17 mouse cellular contexts compared by ENCODE assay signal in the genomic region with DNA sequence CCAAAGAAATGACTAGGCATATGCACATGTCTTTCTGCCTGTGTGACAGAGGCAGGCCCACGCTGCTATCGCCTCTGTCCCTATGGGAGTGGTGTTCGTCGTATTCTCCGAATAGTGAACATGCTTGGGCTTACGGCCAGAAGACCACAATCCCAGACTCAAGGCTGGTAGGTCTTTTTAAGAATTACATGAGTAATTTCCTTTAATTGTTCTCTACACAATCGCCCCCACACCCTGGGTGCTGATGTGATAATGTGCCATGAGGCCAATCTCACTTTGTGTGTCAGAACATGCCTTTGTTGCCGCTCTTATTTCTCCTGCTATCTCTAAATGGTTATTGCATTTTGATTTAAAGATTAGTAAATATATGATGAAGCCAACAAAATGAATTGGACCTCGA.
DNase-seq lines count a peak whose midpoint lies in the region; ATAC-seq and TF ChIP-seq lines count a peak whose summit lies in the region.
"Had no signal": no experiment of that assay in that cellular context is flagged by ENCODE, and none has a peak within 500 bp of the region (broad histone marks: within the 10 kb centered on the region; RNA-seq: fewer than 3 reads in every experiment).

No protein-coding gene starts in this region.

- no peak overlapping the region for H3K4me3 ChIP-seq in heart, adult 2 months
- no peak overlapping the region for H3K4me3 ChIP-seq in heart, embryonic 10.5 days
- no peak overlapping the region for H3K4me3 ChIP-seq in lung, embryonic 14.5 days (ENCODE audit: low read depth, low read length)
- H3K4me3 ChIP-seq in lung, adult 2 months (replicated peaks; ENCODE audit: extremely low read depth, low read depth, low read length) = no peak overlapping the region
- H3K4me3 ChIP-seq: hindbrain, embryonic 10.5 days; liver, embryonic 13.5 days; myocyte had no signal

- peak in 1 of 2 experiments; percentile 53 for DNase-seq in heart, adult 2 months
- no peak for DNase-seq in heart, embryonic 10.5 days (ENCODE audit: low spot score)
- peak; percentile 56 for DNase-seq in lung, embryonic 14.5 days
- no peak for DNase-seq in lung, adult 2 months
- peak; percentile 68 to 70 for DNase-seq in heart, postnatal 10 days
- peak; percentile 54 for DNase-seq in lung, postnatal 36 days
- no peak for DNase-seq in embryo, embryonic 11 days
- DNase-seq: adrenal gland, postnatal 36 days; cerebellum, adult 11-12 months; left cerebral cortex, postnatal 4 days; liver, embryonic 13.5 days; right cerebral cortex, adult 18-20 months had no signal

- no peak for TF ChIP-seq CTCF in heart, adult 2 months (IDR thresholded peaks at IDR 0.05)
- no peak for TF ChIP-seq CTCF in lung, embryonic 14.5 days (IDR thresholded peaks at IDR 0.05; ENCODE audit: low read depth)
- no peak for TF ChIP-seq CTCF in lung, adult 2 months (IDR thresholded peaks at IDR 0.05; ENCODE audit: insufficient read depth, low read length)

- intact Hi-C loops in heart, adult 2 months (cut with DNase I) = loop anchor here (5.0 kb wide), 1 partner anchor 63 kb away; no protein-coding TSS in a partner anchor
- intact Hi-C loops in heart, postnatal 10 days (cut with DNase I) = loop anchor here (5.0 kb wide), 2 partner anchors 67 to 82 kb away; no protein-coding TSS in a partner anchor

- H3K27ac ChIP-seq in heart, adult 2 months = 0 out of 2 replicates have a peak overlapping the region, but pooled peaks have one; percentile 20
- no peak overlapping the region for H3K27ac ChIP-seq in heart, embryonic 10.5 days
- H3K27ac ChIP-seq in lung, embryonic 14.5 days (ENCODE audit: low read depth) = no peak overlapping the region
- H3K27ac ChIP-seq: hindbrain, embryonic 10.5 days; liver, embryonic 13.5 days had no signal

- no peak overlapping the region for H3K9ac ChIP-seq in heart, adult 2 months (ENCODE audit: low read depth, low read length)
- H3K9ac ChIP-seq in lung, embryonic 14.5 days = no peak overlapping the region
- H3K9ac ChIP-seq: liver, embryonic 13.5 days had no signal

- H3K79me2 ChIP-seq in heart, adult 2 months (replicated peaks; ENCODE audit: control insufficient read depth, insufficient read depth, low read length) = no peaks in the 10 kb centered on the region

- TF ChIP-seq POLR2A in heart, adult 2 months (IDR thresholded peaks at IDR 0.05; ENCODE audit: insufficient read depth, low read depth, low read length) = no peak
- TF ChIP-seq POLR2A in lung, adult 2 months (IDR thresholded peaks at IDR 0.05; ENCODE audit: borderline replicate concordance, extremely low read depth, low read depth, low read length) = no peak

- TF ChIP-seq EP300 in heart, adult 2 months (IDR thresholded peaks at IDR 0.05; ENCODE audit: insufficient read depth, low read depth, low read length) = 0 out of 2 replicates have a peak, but pooled peaks have one; percentile 54

- no peak for ATAC-seq in lung, embryonic 14.5 days (ENCODE audit: insufficient read depth)
- no peak for ATAC-seq in megakaryocyte-erythroid progenitor cell, adult 5-6 weeks (replicated peaks; ENCODE audit: low FRiP score, low TSS enrichment, poor library complexity, severe bottlenecking)

- no peaks in the 10 kb centered on the region for H3K27me3 ChIP-seq in heart, adult 2 months (ENCODE audit: control insufficient read depth, insufficient read depth, low read length)
- no peaks in the 10 kb centered on the region for H3K27me3 ChIP-seq in heart, embryonic 10.5 days (ENCODE audit: insufficient read depth, poor library complexity, severe bottlenecking)
- H3K27me3 ChIP-seq in lung, embryonic 14.5 days (ENCODE audit: insufficient read depth, low read length) = 0 out of 2 replicates have a peak, but pooled peaks cover 8% of the 10 kb centered on the region
- H3K27me3 ChIP-seq: liver, embryonic 13.5 days had no signal

- 42% methylated on average over 9 of the region's 9 CpGs for WGBS in heart, adult 2 months
- WGBS in heart, embryonic 10.5 days = 74% methylated on average over 9 of the region's 9 CpGs
- WGBS in lung, embryonic 14.5 days = 71% methylated on average over 9 of the region's 9 CpGs
- 57% methylated on average over 9 of the region's 9 CpGs for WGBS in lung, adult 2 months

- H3K4me1 ChIP-seq in heart, adult 2 months (ENCODE audit: control insufficient read depth, insufficient read depth, low read length) = peaks cover 4% of the 10 kb centered on the region
- peaks cover 12% of the 10 kb centered on the region; the same call in 1 of the 2 replicates for H3K4me1 ChIP-seq in heart, embryonic 10.5 days
- H3K4me1 ChIP-seq in lung, embryonic 14.5 days (ENCODE audit: insufficient read depth) = peaks cover 6% of the 10 kb centered on the region; the same call in 1 of the 2 replicates
- H3K4me1 ChIP-seq in lung, adult 2 months (ENCODE audit: control insufficient read depth, insufficient read depth, low read length) = peaks cover 5% of the 10 kb centered on the region; the same call in 1 of the 2 replicates
- H3K4me1 ChIP-seq: liver, embryonic 13.5 days had no signal

- H3K36me3 ChIP-seq in heart, adult 2 months (ENCODE audit: control insufficient read depth, insufficient read depth, low read length) = no peaks in the 10 kb centered on the region
- no peaks in the 10 kb centered on the region for H3K36me3 ChIP-seq in heart, embryonic 10.5 days
- no peaks in the 10 kb centered on the region for H3K36me3 ChIP-seq in lung, embryonic 14.5 days (ENCODE audit: insufficient read depth)
- H3K36me3 ChIP-seq: hindbrain, embryonic 10.5 days; liver, embryonic 13.5 days had no signal

- H3K4me2 ChIP-seq in lung, embryonic 14.5 days = no peak overlapping the region
- H3K4me2 ChIP-seq: liver, embryonic 13.5 days; midbrain, embryonic 11.5 days had no signal

- H3K9me3 ChIP-seq in heart, embryonic 10.5 days = no peaks in the 10 kb centered on the region
- no peaks in the 10 kb centered on the region for H3K9me3 ChIP-seq in lung, embryonic 14.5 days (ENCODE audit: low read depth, low read length)
- H3K9me3 ChIP-seq: G1E; hindbrain, embryonic 10.5 days; liver, embryonic 13.5 days had no signal

Comparison
In these comparisons a context has a peak if more than half of its experiments do, and no peak if none do; other contexts are left out.
1. DNase-seq: peak in lung, embryonic 14.5 days (single experiment), heart, postnatal 10 days (2 of 2) and lung, postnatal 36 days (single experiment); none in heart, embryonic 10.5 days (single experiment), lung, adult 2 months (single experiment) and embryo, embryonic 11 days (single experiment).